Mouse (Mus musculus): ENCODE measurements at regions not wholly inside any gene's neighbourhood (a gene's known extent, or its start where the extent isn't known, plus 50 kb on each side); places are given as distances from the start of the nearest gene placed in this dataset.

DNA sequence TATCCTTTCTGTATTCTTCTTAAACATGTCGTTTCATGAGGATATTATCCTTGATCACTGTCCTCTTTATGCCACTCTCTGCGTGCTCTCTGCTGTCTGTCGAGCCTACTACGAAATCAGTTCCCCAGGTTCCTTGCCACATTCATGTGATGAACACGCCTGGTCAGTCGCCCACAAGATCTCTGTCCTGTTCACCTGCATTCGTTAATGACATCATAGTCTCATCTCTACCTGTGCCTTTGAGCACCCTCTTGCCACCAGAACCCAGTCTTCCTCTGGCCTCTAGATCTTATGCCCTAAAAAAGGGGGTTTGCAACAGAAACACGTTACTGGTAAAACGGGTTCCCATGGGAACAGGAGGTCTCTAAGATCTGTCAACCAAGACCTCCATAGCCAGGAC lies 283.6 kb upstream of the Nfe2l3 start:
- TF ChIP-seq POLR2A (IDR thresholded peaks at IDR 0.05; ENCODE audit: control insufficient read depth, low read depth, low read length) (no peak), CTCF (IDR thresholded peaks at IDR 0.05; ENCODE audit: control insufficient read depth, insufficient read depth, insufficient replicate concordance, low read depth, low read length) (no peak)
